Mouse (Mus musculus): Measurements from ENCODE around the gene Slamf7. TPM values are rescaled to one million over a fixed set of nuclear protein-coding genes. Genes with fewer than 3 reads are reported as not detected.

The Slamf7 gene
- total RNA-seq, 2 experiments from 2014 or later: 0.12 TPM; not detected in 1

DNA sequence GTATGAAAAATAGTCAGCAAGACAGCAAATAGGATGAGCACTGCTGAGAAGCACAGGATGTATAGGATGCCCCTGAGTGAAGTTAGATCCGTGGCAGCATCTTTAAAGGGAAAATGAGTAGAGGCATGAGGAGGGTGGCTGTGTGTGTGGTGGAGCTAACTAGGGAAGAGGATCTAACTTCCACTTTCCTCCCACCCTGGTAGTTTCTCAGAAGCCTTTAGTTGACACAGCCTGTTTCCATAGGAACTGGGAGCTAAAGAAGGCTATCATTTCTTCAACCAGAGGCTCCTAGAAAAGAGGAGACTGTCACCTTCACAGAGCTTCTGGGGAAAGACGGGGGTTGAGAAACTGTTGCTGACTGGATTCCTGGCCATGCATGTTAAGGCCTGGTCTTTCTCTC lies 14.1 kb downstream of the Slamf7 start:
- intact Hi-C loops (cut with DNase I): no loop called here
- no peak for DNase-seq

DNA sequence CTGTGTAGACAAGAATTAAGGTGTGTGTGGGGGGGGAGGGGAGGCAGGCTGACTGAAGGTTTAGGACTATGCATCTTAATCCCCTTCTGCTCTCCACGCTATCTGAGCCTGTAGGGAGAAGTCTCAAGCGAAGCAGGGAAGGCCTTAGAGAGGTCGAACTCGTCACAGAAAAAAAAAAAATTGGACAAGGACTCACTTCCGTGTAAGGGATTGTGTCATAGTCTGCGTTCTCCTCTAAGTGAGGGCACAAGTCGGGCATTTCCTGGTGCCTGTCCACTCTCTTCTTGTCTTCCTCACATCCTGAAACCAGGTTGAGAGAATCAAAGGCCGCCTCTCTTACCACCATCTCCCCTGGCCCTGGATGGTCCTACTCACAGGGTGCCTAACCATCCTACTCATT lies 15.7 kb downstream of the Slamf7 start:
- DNase-seq: no peak
- intact Hi-C loops (cut with DNase I): no loop called here

DNA sequence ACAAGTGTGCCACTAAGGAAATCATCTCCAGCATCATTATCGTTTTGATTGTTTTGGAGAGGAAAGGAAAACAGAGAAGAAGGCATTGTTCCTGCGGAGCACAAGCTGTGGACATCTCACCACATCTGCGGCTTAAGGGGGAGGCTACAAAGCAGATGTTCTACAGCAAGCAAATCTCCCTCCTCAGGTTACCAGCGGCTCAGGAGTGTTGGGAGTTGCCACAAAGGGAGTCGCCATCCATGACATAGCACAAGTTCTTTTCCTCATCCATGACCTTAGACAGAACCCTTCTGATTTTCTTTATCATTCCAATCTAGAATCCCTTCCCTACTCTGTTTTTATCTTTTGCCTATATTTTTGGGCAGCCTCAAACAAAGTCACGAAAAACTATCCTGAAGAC lies 17.1 kb downstream of the Slamf7 start:
- intact Hi-C loops (cut with DNase I): no loop called here
- no peak for DNase-seq

DNA sequence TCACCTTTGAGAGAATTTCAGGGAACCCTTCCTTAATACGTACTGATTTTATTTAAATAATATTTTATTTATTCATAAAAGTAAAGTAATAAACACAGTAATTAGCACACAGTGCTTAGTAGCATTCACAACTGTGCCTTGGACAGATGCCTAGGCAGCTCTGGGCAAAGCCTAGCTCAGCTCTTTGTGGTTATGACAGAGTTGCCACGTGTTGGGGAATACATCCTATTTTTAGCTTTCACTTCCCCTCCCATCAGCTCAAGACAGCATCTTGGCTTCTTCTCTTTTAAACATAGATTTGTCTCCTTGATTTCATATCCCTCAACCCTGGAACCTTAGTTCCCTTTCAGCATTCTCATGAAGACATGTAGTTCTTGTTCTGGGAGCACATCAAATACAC lies 21.4 kb downstream of the Slamf7 start:
- intact Hi-C loops (cut with DNase I): no loop called here
- no peak for DNase-seq

DNA sequence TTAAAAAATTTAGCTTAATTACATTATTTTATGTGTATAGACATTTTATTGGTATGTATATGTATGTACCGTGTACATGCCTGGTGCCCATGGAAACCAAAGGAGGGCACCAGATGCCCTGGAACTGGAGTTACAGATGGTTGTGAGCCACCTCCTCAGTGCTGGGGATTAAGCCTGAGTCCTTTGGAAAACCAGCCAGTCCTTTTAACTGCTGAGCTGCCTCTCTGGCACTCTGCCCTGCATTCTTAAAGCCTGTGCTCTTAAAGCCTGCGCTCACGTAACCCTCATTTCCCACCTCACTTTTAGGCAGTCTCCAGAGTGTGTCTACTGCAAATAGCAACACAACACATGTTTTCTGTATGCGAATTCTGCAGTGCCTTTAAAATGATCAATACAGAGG lies 21.9 kb downstream of the Slamf7 start:
- intact Hi-C loops (cut with DNase I): no loop called here
- DNase-seq: no peak

DNA sequence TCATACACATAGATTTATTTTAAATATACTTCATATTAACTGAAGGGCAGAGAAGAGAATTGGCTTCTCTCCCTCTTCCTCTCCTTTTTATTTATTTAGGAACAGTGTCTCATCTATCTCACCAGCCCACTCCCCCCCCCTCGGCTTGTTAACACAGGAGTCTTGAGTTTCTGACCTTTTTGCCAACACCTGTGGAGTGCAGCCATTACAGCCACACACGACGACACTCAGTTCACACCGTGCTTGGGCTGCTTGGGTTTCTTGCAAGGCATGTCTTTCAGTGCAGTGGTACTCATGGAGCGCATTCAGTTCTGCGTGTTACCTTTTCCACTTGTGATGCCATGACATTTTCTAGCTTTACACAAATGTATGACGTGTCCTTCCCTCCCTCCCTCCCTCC lies 22.8 kb downstream of the Slamf7 start:
- no peak for DNase-seq
- intact Hi-C loops (cut with DNase I): no loop called here

DNA sequence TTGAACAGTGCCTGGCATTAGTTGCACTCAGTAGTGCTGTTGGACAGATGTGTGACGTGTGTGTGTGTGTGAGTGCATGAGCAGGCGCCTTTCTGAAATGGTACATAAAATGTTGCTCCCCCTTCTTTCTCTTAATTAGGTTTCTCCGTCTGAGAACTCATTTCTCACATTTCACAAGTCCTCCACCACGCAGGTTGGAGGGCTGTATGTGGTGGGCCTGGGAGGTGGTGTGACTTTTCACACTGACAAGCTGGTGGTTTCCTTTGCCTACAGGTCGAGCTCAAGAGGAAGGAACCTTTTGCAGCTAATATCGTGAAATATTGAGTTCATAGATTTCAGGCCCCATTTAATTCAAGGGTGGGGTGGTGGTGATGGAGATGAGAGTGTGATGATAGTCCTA lies 23.7 kb downstream of the Slamf7 start:
- DNase-seq: no peak
- intact Hi-C loops (cut with DNase I): no loop called here

DNA sequence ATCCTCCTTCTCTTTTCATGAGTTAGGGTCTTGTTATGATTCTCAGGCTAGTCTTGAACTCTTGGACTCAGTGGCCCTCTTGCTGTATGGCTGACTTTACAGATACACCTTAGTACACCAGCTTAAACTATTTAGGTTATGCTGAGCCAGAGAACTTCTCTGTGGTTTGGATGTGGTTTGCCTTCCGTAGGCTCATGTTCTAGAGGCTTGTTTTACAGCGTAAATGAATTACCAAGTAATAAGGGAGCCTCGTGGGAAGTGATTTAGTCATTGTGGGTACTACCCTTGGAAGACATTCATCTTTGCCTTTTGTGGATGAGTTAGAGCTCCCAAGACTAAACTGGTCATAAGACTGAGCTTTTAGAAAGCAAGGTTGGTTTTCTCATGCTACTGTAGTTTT lies 25.0 kb downstream of the Slamf7 start:
- DNase-seq: no peak
- intact Hi-C loops (cut with DNase I): no loop called here

DNA sequence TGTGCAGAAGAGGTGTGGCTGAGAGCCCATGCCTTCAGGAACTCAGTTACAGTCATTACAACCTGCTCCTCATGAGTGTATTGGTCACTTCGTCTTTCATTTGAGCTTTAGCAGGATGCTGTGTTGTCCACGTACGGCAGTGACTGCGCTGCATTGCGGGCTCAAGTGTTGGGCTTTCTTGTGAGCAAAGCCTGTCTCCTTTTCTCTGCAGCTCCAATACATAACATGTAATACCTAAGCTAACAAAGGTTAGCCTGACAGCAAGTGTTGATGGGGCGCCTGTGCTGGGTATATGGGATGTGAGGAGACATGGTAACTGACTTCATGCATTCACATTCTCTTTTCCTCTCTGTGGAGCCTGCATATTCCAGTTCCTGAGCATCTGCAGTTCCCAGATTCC lies 32.7 kb downstream of the Slamf7 start:
- no peak for DNase-seq
- intact Hi-C loops (cut with DNase I): no loop called here

DNA sequence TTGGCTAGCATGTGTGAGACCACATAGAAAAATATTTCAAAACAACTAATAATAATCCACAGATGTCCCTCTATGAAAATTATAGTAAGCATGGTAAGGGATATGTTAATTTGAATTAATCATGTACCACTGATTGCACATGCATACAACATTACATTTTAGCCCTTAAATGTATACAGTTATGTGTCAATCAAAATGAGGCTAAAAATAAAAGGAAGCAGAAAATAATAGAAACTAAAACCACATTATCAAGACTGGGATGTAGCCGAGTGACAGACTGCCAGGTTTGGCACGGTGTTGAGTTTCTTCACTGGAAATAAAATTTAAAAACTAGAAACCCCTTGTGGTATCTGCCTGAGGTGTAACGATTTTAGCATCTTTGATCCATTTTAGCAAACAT lies 33.2 kb downstream of the Slamf7 start:
- no peak for DNase-seq
- intact Hi-C loops (cut with DNase I): no loop called here

DNA sequence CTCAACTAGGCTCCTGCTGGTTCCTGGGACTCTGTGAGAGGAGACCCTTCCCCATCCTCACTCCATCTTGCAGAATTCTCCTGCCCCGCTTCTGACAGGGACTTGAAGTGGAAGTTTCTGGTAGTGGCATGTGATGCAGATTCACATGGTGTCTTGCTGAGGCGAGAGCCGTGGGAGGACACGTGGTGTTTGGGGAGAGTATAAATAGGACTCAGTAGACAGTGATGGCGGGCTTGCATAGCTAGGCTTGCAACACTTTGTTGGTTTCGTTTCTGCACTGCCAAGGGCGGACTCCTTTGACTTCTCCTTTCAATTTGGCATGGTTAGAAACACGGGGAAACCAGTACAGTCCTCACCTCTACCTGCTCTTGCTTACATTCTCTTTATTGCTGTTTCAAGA lies 33.8 kb downstream of the Slamf7 start:
- intact Hi-C loops (cut with DNase I): no loop called here
- DNase-seq: no peak

DNA sequence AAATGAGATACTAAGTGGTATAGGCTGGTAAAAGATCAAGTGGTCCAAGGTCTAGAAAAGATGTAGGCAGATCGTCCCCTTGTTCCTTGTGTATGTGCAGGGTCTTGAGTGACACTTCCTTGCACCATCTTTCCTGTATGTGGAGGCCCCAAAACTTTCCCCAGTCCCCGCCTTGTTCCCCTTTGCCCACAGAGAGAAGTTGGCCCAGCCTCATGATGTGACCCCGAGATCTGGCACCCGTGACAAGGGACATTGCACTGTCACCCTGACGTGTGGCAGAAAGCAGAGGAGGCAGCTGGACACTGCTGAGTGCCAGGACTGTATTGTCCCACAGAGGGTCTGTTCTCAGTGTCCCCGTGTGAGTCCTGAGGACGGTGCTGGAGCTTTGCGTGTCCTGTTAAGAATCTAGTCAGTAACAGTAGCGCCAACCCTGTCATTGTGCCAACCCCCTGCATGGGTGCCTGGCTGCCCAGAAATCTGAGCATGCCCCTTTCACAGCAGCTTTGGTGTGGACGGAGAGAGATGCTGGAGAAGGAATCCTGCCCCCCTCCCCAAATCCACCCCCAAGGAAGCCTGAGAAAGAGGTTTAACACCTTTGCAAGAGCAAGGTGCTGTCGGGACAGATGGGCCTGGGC lies 35.8 kb downstream of the Slamf7 start:
- intact Hi-C loops (cut with DNase I): no loop called here
- DNase-seq: no peak

DNA sequence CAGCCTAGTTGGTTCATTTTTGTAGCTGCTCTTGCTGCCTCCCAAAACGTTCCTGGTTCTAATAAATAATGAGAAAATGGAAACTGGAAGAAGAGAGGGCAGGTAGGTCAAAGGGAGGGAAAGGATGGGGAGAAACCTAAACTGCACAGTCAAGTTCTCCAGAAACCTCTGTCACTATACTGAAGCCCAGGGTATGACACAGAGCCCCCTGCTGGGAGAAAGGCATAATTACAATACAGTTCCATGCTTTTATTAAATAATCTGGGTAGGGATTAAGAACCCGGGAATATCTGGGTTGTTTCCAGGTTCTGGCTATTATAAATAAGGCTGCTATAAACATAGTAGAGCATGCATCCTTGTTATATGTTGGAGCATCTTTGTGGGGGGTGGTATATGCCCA lies 38.9 kb downstream of the Slamf7 start:
- DNase-seq: no peak
- intact Hi-C loops (cut with DNase I): no loop called here

DNA sequence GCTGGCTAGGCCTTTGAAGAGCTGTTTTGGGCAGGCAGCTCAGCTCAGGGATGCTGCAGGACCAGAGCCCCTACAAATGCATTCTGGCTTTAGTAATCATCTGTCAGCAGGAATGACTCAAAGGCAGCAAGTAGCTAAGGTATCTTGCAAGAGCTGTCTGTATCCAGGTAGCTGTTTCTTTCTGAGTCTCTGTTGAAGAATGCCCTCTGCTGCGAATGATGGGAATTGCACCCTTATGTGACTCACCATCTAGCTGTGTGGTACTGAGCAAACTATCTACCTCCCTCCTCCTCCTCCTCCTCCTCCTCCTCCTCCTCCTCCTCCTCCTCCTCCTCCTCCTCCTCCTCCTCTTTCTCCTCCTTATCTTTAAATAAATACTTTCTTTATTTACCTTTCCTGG lies 42.1 kb downstream of the Slamf7 start:
- intact Hi-C loops (cut with DNase I): no loop called here
- no peak for DNase-seq

DNA sequence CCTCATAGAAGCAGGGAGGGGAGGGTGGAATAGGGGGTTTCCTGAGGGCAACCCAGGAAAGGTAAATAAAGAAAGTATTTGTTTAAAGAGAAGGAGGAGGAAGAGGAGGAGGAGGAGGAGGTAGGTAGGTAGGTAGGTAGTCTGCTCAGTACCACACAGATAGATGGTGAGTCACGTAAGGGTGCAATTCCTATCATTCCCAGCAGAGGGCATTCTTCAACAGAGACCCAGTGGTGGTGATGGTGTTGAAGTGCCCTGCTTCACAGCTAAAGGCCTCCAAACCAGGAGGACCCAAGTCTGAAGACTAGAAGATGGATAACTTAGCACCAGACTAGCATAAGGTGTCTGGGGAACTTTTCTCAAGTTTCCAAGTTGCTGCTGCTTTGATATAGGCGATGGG lies 42.8 kb downstream of the Slamf7 start:
- intact Hi-C loops (cut with DNase I): no loop called here
- DNase-seq: no peak

DNA sequence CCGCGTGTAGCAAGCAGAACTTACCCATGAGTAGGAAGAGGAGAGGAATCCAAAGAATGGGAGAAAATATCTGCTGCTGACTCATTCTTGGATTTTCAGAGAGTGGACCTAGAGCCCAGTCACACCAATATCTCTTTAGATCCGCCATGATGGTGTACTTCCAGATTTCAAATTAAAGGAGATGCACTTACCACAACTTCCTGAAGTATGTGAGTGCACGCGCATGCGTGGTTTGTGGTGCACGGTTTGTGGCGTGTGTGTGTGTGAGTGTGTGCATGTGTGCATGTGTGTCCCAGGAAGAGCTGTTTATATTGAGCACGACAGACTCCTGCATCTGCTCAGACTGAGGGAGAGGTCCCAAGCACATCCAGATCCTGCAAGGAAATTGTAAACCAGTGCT lies 45.7 kb downstream of the Slamf7 start, which contains the start of gene Ly9:
Gene Ly9 (minus strand): TSS at position 235 of the 400 bp plus-strand sequence.
- intact Hi-C loops (cut with DNase I): no loop called here
- no peak for DNase-seq

DNA sequence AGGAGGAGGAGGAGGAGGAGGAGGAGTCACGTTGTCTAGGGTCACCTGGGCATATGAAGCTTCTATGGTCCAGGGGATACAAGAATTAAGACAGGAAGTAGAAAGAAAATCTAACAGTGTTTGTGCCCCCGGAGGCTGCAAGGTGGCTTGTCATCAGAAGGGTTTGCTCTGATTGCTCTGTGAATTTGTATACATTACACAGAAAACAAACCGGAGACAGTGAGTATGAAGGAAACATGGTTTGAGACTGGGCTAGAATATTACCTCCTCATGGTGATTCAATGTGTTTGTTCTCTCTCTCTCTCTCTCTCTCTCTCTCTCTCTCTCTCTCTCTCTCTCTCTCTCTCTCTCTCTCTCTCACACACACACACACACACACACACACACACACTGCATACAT lies 46.2 kb downstream of the Slamf7 start:
- intact Hi-C loops (cut with DNase I): no loop called here
- DNase-seq: no peak

DNA sequence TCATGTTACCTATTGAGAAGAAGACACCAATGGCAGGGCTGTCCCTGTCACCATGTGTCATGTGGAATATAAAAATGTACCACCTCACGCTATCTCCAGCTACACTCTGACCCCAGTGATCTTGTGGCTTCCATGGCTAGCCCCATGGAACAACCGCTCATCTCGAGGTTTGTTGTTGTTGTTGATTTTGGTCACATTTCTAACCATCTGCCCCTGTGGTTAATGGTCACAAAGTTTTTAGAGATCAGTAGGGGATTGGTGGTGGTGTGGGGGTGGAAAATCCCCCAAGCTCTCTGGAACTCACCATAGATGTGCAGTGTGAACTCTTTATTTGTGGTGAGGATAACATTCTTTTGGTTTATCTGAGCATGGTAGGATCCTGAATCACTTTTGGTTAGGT lies 48.1 kb downstream of the Slamf7 start:
- DNase-seq: no peak
- intact Hi-C loops (cut with DNase I): no loop called here

DNA sequence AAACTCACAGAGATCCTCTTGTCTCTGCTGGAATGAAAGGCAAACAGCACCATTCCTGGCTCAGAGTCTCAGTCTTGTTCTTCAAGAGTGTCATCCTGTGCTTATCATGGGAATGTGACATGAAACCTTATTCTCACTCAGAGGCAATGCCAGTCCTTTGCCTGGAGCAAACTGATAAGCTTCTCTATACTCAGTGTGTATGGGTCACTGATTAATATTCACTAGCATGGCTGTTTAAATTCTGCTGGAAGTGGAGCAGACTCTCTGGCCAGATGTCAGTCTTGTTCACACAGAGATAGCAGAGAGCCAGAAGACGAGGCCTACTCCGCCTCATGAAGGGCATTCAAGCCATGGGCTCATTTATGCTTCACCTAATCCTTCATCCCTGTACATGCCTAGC lies 68.3 kb downstream of the Slamf7 start:
- intact Hi-C loops (cut with DNase I): no loop called here
- DNase-seq: no peak

Measured in gastrocnemius, postnatal 36 days (tissue).